Mouse (Mus musculus): Measurements from ENCODE around the gene Stag1.

Gene Stag1

DNA sequence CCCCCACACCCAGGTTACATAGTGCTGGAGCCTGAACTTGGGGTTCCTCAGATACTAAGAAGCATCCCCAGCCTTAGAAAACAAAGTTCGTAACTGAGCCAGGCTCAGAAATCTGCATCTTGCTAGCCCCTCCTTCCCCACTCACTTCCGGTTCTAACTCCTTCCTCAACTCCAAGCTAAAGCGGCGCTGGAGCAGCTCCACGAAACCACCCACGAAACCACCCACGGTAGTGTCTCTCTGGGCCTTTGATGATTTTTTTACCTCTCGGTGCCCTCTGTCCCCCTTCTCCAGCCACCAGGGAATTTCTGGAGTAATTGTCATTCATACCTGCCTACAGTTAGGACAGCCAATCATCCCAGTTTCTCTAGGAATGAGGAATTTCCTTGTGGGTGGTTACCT, at the start of gene Stag1:
Gene Stag1 (plus strand): TSS at position 253 of the 400 bp plus-strand sequence.
- no peak for DNase-seq (ENCODE audit: low read depth)

DNA sequence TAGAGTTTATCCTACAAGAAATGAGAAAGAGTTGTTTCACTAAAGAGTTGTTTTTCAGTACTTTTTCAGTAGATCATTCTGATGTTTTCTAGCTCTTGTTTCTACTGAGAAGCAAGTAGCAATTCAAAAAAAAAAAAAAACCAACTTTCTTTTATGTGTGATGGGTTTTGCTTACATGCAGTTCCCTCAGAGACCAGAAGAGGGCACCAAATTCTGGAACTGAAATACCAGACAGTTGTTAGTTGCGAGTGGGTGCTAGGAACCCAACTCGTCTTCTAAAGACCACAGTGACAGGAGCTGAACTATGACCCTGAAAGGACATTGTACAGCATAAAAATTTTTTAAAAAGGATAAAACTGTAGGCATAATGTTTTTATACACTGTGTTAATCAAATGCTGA, 49.3 kb upstream of the Stag1 start:
- DNase-seq (ENCODE audit: low read depth), result no peak

DNA sequence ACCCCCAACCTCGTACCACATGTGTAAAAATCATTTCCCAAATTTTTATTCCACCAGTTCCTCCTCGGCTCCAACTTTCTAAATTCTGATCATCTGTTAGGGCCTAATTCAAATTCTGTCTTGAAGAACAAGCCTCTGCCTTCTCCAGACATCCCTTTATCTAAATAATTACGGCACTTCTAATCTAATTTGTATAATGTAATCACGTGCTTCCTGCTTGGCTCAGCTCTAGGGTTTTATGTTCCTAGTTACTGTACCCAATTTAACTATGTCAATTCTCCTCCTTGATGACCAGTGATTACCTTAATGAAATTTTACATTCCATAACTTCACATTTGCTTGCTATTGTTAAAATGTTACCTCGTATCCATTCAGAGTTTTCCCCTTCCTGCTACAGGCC, 41.9 kb upstream of the Stag1 start:
- DNase-seq (ENCODE audit: low read depth), result no peak

- DNase-seq (ENCODE audit: low read depth), result no peak
Measured at GRCm38 (mm10) chr9:100558023-100558573, 39.5 kb upstream of the Stag1 start.

- DNase-seq (ENCODE audit: low read depth), result no peak
Measured at GRCm38 (mm10) chr9:100558991-100559390, 38.6 kb upstream of the Stag1 start.

- no peak for DNase-seq (ENCODE audit: low read depth)
Measured at GRCm38 (mm10) chr9:100560251-100560890, 37.2 kb upstream of the Stag1 start.

DNA sequence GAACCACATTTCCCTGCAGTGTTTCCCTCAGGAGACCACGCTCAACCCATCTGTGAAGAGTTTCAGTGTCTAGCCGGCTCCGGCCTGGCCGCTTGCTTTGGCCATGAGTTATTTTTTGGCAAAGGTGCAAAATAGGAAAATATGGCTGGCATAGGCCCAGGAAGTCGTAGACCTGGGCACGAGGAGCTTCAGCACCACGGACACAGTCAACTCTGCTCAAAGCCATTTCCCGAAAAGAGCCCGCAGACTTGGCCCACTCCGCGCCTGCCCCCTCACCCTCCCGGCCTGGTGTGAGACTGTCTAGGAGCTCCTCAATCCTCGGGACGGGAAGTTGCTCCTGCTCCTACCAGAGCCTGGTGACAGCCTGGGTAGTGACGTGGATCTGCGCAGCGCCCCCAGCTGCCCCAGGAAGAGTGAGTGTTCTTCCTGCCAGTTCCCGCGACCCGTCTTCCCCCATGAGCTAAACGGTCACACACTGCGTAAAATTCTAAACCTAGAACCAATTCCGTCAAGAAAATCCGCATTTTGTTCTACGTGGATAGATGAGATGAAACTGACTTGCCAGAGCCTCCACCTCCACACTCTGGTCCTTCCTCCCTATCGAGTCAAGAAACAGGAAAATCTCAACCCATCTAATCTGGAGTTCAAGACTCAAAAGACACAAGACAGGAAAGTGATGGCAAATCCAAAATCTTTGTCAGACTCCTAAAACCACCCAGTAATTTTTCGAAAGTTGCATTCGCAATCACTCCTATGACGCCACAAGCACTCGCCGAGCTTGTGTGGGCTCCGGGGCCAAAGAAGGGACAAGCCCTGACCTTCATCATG, 27.6 kb upstream of the Stag1 start:
- DNase-seq (ENCODE audit: low read depth), result no peak

- no peak for DNase-seq (ENCODE audit: low read depth)
Measured at GRCm38 (mm10) chr9:100570626-100571233, 26.9 kb upstream of the Stag1 start, which contains the start of gene Slc35g2. Gene Slc35g2 (minus strand): TSS chr9:100571090.

- no peak for DNase-seq (ENCODE audit: low read depth)
Measured at GRCm38 (mm10) chr9:100571511-100571910, 26.1 kb upstream of the Stag1 start.

DNA sequence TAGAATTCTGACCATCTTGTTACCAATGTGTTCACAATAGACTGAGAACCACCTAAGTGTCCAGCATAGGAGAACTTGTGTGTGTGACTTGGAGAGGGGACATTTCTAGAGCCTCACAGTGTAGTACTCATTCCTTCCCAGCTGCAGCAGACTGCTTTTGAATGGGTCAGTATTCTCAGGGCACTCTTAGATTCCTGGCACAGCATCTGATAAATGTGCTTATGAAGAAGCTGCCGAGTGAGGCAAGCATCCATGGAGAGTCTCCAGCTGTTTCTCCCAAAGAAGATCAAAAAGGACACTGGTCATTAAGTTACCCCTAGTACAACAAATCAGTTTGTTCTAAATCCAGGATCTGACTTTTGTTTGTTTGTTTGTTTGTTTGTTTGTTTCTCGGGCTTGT, 24.3 kb upstream of the Stag1 start:
- DNase-seq (ENCODE audit: low read depth), result no peak

GRCm38 (mm10) chr9:100573942-100574341, 23.7 kb upstream of the Stag1 start:
- no peak for DNase-seq (ENCODE audit: low read depth)

DNA sequence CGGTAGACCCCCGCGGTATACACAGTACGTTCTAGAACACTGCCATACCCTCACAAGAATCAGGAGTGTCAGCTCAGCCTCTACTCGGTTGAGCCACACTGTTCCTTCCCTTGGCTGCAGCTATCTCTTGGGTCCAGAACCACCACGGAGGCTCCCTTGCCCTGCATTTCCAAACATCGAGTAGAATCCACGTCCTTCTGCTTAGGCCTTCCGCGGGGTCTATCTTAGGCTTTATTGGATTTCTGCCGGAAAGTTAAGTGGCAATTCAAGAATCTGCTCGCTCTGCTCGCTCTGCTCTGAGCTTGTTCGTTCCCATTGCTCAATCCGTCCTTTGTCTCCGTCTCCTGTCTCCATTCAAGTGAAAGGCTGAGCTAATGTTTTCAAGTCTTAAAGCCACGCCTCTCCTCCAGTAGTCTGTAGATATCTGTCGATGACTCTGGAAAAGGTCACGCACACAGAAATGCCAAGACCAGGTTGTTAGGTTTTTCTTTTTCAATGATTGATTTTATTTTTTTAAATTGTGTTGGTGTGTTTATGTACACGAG, 17.3 kb upstream of the Stag1 start:
- DNase-seq (ENCODE audit: low read depth), result no peak

GRCm38 (mm10) chr9:100581543-100582492, 15.8 kb upstream of the Stag1 start:
- no peak for DNase-seq (ENCODE audit: low read depth)

GRCm38 (mm10) chr9:100582883-100583575, 14.6 kb upstream of the Stag1 start:
- DNase-seq (ENCODE audit: low read depth), result no peak

- DNase-seq (ENCODE audit: low read depth), result no peak
Measured at GRCm38 (mm10) chr9:100584031-100584430, 13.6 kb upstream of the Stag1 start.

GRCm38 (mm10) chr9:100590462-100590861, 7.1 kb upstream of the Stag1 start:
- DNase-seq (ENCODE audit: low read depth), result no peak

GRCm38 (mm10) chr9:100596317-100596716, 1.3 kb upstream of the Stag1 start:
- DNase-seq (ENCODE audit: low read depth), result no peak

GRCm38 (mm10) chr9:100599761-100600328, 2.2 kb downstream of the Stag1 start:
- no peak for DNase-seq (ENCODE audit: low read depth)

GRCm38 (mm10) chr9:100602130-100602529, 4.5 kb downstream of the Stag1 start:
- no peak for DNase-seq (ENCODE audit: low read depth)

DNA sequence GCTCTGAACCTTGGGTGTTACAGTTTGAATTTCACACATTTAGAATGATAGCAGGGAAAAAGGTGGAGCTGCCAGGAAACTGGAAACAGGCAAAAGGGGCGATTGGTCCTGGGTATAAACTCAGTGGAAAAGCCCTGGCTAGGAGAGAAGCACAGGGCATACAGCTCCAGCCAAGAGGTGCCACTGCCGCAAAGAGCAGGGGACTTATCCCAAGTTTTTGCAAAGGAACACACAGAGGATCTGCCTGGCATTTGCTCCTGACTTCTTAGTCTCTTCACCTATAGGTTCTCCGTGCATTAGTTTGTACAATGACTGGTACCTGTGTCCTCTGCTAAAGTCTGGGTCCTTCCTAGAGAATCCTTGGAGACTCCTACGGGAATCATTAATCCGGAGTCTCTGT, 5.6 kb downstream of the Stag1 start:
- DNase-seq (ENCODE audit: low read depth), result no peak

Data from c-Kit-positive CD71-negative TER-119-negative erythroid progenitor cells, embryonic 14.5 days (primary cell).